Mouse (Mus musculus) G1E (cell line): ENCODE data around the gene AW551984. TPM values are rescaled to one million over a fixed set of nuclear protein-coding genes. Genes with fewer than 3 reads are reported as not detected.

Source experiments
- ATAC-seq: 2 replicates; pipeline ENCODE4 v1.8.0; 2016; ENCODE audit warnings: mild to moderate bottlenecking; ENCODE audit not compliant: insufficient number of reproducible peaks, poor library complexity, low FRiP score, severe bottlenecking; ENCODE audit errors: extremely low read depth
- DNase-seq: peaks from one replicate; pipeline ENCODE4 v3.0.0; 2012; ENCODE audit warnings: low spot score
- H3K27me3 ChIP-seq: 2 replicates; pipeline ENCODE4 v1.6.1; 2012; ENCODE audit warnings: mild to moderate bottlenecking, low read length, inconsistent platforms; ENCODE audit not compliant: insufficient read depth
- H3K36me3 ChIP-seq: replicated peaks from 2 replicates; pipeline ENCODE3; 2012; ENCODE audit warnings: mild to moderate bottlenecking, inconsistent platforms
- H3K4me1 ChIP-seq: 2 replicates; pipeline ENCODE4 v1.6.1; 2012; ENCODE audit warnings: low read depth, low read length, inconsistent platforms, mixed read lengths; ENCODE audit not compliant: insufficient read depth
- H3K4me3 ChIP-seq: 2 replicates; pipeline ENCODE4 v1.5.1; 2012; ENCODE audit warnings: low read depth, mild to moderate bottlenecking, inconsistent platforms, low read length, moderate library complexity, mixed read lengths
- H3K9me3 ChIP-seq: replicated peaks from 2 replicates; pipeline ENCODE4 v1.6.1; 2012; ENCODE audit warnings: inconsistent platforms
- CTCF ChIP-seq: IDR thresholded peaks from 2 replicates; pipeline ENCODE4 v1.5.1; 2012; ENCODE audit warnings: low read depth, low read length, inconsistent platforms, mixed read lengths
- GATA1 ChIP-seq: IDR thresholded peaks from 2 replicates; pipeline ENCODE4 v1.6.1; 2012; ENCODE audit warnings: borderline replicate concordance, low read length, inconsistent platforms, mixed read lengths
- GATA2 ChIP-seq: IDR thresholded peaks from 2 replicates; pipeline ENCODE4 v1.6.1; 2012; ENCODE audit warnings: low read depth, low read length, inconsistent platforms, borderline replicate concordance
- POLR2AphosphoS5 ChIP-seq: IDR thresholded peaks from 2 replicates; pipeline ENCODE4 v1.6.1; 2012; ENCODE audit warnings: low read depth, low read length, inconsistent platforms; ENCODE audit not compliant: insufficient replicate concordance
- TAL1 ChIP-seq: conservative IDR thresholded peaks from 2 replicates; pipeline ENCODE4 v1.6.1; 2012; ENCODE audit warnings: low read depth, low read length, inconsistent platforms, mixed read lengths
- polyA plus RNA-seq: library from polyadenylated mRNA; stranded (reverse); fragments of >175 nt; gene quantifications from 2 replicates; pipeline ENCODE4 v1.2.3, GENCODE M21; 2012
- total RNA-seq, 2 experiments: library from RNA; stranded (forward) in 1 of 2; stranded (reverse) in 1 of 2; fragments of 200-1000 nt in 1 of 2; fragments of >200 nt in 1 of 2; fragmentation: Nextera tagmentation in 1 of 2; gene quantifications; 2 replicates each; pipeline ENCODE4 v1.2.3; 2014 to 2017

The AW551984 gene
- total and polyA plus RNA-seq, 3 experiments: 0.27 TPM; not detected in 2

GRCm38 (mm10) chr9:39623783-39624182, 19.6 kb upstream of the AW551984 start:
- DNase-seq: no peak
- Histone ChIP-seq H3K4me3 (no peak overlapping the region), H3K9me3 (no peaks in the 10 kb centered on the region), H3K4me1 (no peaks in the 10 kb centered on the region), H3K36me3 (no peaks in the 10 kb centered on the region), H3K27me3 (no peaks in the 10 kb centered on the region)
- no peak for ATAC-seq
- TF ChIP-seq GATA2 (no peak), GATA1 (no peak), TAL1 (no peak), POLR2AphosphoS5 (no peak), CTCF (no peak)

DNA sequence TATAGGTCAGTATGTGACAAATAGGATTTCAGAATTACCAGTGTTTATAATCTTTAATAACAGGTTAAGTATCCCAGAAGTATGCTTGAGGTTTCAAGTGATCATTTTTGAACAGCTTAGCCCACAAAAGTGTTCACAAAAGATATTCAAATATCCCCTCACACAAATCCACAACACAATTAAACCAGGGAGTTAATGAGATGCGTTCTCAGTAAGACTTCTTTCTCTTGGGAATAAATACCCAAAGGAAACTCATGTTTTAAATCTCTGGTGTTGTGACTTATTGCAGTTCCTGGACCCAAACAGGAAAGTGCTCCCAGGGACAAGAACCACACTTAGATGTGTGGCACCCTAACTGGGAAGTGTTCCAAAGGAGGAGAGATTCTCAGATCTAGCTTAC, 16.9 kb upstream of the AW551984 start, which contains the start of gene Olfr960:
Gene Olfr960 (plus strand): TSS at position 301 of the 400 bp plus-strand sequence.
- ATAC-seq (no peak), DNase-seq (no peak)
- Histone ChIP-seq H3K4me1 (no peaks in the 10 kb centered on the region), H3K27me3 (no peaks in the 10 kb centered on the region), H3K9me3 (no peaks in the 10 kb centered on the region), H3K4me3 (no peak within 1 kb of the TSS), H3K36me3 (no peaks in the 10 kb centered on the region)
- TF ChIP-seq GATA2: no peak
- no peak for TF ChIP-seq TAL1
- no peak for TF ChIP-seq POLR2AphosphoS5
- no peak for TF ChIP-seq GATA1
- no peak for TF ChIP-seq CTCF

GRCm38 (mm10) chr9:39611953-39612352, 7.8 kb upstream of the AW551984 start:
- TF ChIP-seq TAL1: no peak
- no peak for TF ChIP-seq CTCF
- TF ChIP-seq POLR2AphosphoS5: no peak
- no peak for TF ChIP-seq GATA1
- TF ChIP-seq GATA2: no peak
- ATAC-seq (no peak), DNase-seq (no peak)
- Histone ChIP-seq H3K9me3 (no peaks in the 10 kb centered on the region), H3K27me3 (no peaks in the 10 kb centered on the region), H3K4me3 (no peak overlapping the region), H3K36me3 (no peaks in the 10 kb centered on the region), H3K4me1 (no peaks in the 10 kb centered on the region)

DNA sequence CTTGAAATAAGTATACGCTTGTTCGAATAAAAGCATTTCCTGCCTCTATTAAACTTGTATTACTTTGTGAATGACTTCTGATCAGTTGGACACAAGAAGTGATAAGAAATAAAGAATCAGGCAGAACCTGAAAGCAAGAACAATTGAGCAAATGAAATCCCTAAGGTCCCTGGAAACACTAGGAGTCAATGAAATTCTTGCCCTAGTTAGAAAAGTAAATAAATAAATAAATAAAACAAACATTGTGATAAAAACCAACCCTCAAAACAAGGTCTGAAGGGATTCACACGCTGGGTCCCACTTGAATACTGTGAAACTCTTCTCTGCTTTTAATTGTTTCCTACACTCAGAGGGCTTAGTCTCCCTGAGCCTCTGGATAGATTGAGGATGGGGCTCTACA, 6.2 kb upstream of the AW551984 start, which contains the start of gene Olfr148:
Gene Olfr148 (plus strand): TSS at position 301 of the 400 bp plus-strand sequence.
- ATAC-seq (no peak), DNase-seq (no peak)
- no peaks in the 10 kb centered on the region for H3K36me3 ChIP-seq
- no peaks in the 10 kb centered on the region for H3K27me3 ChIP-seq
- TF ChIP-seq TAL1 (no peak), GATA2 (no peak), POLR2AphosphoS5 (no peak), CTCF (no peak), GATA1 (no peak)
- no peaks in the 10 kb centered on the region for H3K4me1 ChIP-seq
- H3K9me3 ChIP-seq: no peaks in the 10 kb centered on the region
- no peak within 1 kb of the TSS for H3K4me3 ChIP-seq

- TF ChIP-seq GATA1 (no peak), TAL1 (no peak), POLR2AphosphoS5 (no peak), GATA2 (no peak), CTCF (no peak)
Observed at GRCm38 (mm10) chr9:39608497-39608896, 4.3 kb upstream of the AW551984 start.

GRCm38 (mm10) chr9:39603333-39603845, 814 bp downstream of the AW551984 start:
- H3K36me3 ChIP-seq: no peaks in the 10 kb centered on the region
- H3K4me1 ChIP-seq: no peaks in the 10 kb centered on the region
- no peak for ATAC-seq
- H3K27me3 ChIP-seq: no peaks in the 10 kb centered on the region
- no peak for DNase-seq
- H3K4me3 ChIP-seq: no peak overlapping the region
- no peak for TF ChIP-seq TAL1
- H3K9me3 ChIP-seq: no peaks in the 10 kb centered on the region

More at GRCm38 (mm10) chr9:39608497-39608896, 4.3 kb upstream of the AW551984 start:
- Histone ChIP-seq H3K27me3 (no peaks in the 10 kb centered on the region), H3K9me3 (no peaks in the 10 kb centered on the region), H3K36me3 (no peaks in the 10 kb centered on the region), H3K4me3 (no peak overlapping the region), H3K4me1 (no peaks in the 10 kb centered on the region)
- no peak for ATAC-seq
- no peak for DNase-seq
